Mouse (Mus musculus) E14TG2a.4 (cell line): ENCODE measurements around the gene Kif26a.

Experiments
- CTCF ChIP-seq: conservative IDR thresholded peaks from 2 replicates; pipeline ENCODE4 v1.5.1; 2014; ENCODE audit warnings: low read length
- NANOG ChIP-seq: IDR thresholded peaks from 2 replicates; pipeline ENCODE4 v1.6.1; 2014; ENCODE audit warnings: borderline replicate concordance, low read length, mixed read lengths

GRCm38 (mm10) chr12:112226238-112226637 lies 80.2 kb downstream of the Kif26a start:
- TF ChIP-seq NANOG = no peak
- no peak for TF ChIP-seq CTCF
